Mouse (Mus musculus) ovary, adult 10 weeks (tissue): ENCODE measurements around the gene Spata20. TPM values are rescaled to one million over a fixed set of nuclear protein-coding genes. Genes with fewer than 3 reads are reported as not detected.

ENCODE experiments used
- polyA plus RNA-seq: library from polyadenylated mRNA; stranded (reverse); fragments of 350-450 nt; fragmentation: Illumina TruSeq; extraction: RNeasy Lipid Tissue Mini Kit (QIAGEN cat#74804); gene quantifications from one replicate; pipeline ENCODE4 v1.2.3, GENCODE M21; 2014

Gene Spata20
- not detected for polyA plus RNA-seq

GRCm38 (mm10) chr11:94486001-94486400, at the start of gene Spata20:
Gene Spata20 (minus strand): TSS chr11:94486179.

DNA sequence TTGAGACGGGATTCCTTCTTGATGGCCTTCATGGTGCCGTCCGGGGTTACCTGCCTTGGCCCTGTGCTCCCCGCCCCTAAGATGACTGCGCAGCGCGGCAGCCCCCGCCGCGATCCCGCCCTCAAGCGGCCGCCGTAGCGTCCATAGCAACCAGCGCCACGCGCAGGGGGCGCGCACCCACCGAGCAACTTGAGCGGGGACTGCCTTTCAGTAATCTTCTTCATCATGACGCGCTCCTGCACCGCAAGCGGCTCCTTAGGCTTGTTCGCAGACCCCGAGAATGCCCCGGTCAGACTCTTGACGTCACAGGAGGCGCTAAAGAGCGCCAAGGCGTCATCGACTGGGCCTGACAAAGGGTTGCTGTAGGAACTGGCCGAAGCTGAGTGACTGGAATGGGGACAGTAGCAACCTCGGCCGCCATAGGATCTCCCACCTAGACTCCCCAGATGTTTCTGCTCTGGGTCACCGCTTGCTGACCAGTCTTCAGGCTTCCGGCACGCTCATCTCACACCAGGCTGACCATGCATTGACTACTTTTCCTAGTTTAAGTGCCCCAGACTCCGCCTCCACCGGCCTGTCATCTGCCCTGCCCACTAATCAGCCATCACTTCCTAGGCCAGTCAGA, 35.4 kb upstream of the Spata20 start, which contains the start of gene Mycbpap:
Gene Mycbpap (minus strand): TSS at position 524 of the 625 bp plus-strand sequence.

DNA sequence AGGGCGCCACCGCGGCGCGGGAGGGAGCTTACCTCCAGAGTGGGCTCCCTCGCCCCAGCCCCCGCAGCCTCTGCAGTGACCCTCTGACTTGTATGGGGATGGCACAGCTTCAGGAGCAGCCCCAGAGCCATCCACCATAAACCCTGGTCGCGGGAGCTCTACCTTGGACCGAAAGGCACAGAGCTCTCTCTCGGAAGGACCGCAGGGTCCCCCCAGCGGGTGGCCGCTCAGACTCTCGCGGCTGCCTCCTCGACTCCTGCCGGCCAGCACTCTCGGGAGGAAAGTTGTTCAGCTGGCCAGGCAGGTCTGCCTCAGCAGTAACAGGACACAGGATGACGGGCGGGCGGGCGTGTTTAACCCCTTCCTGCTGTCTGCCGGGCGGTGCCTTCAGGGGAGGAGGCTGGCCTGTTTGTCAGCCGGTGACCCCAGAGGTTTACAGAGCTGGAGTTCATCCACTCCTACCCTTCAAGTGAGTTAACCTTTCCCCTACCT, 13.7 kb upstream of the Spata20 start, which contains the start of gene Epn3:
Gene Epn3 (minus strand): TSS at position 314 of the 492 bp plus-strand sequence.

GRCm38 (mm10) chr11:94473707-94474543, 12.1 kb downstream of the Spata20 start, which contains the start of gene Cacna1g:
Gene Cacna1g (minus strand): TSS chr11:94474198.

Other genes starting within 250 kb of the Spata20 start
- 0.46 TPM for gene Wfikkn2, start 240.2 kb downstream of the Spata20 start, polyA plus RNA-seq
- gene Gm21885, start 204.3 kb downstream of the Spata20 start, polyA plus RNA-seq: not detected
- 324 TPM for gene Luc7l3, start 164.2 kb downstream of the Spata20 start, polyA plus RNA-seq
- gene Ankrd40, start 158.2 kb downstream of the Spata20 start, polyA plus RNA-seq: 73.0 TPM
- 1.6 TPM for gene Abcc3, start 93.2 kb downstream of the Spata20 start, polyA plus RNA-seq
- gene Cacna1g, start 12.0 kb downstream of the Spata20 start, polyA plus RNA-seq: 0.09 TPM
- 0.74 TPM for gene Epn3, start 13.8 kb upstream of the Spata20 start, polyA plus RNA-seq
- 0.37 TPM for gene Mycbpap, start 35.6 kb upstream of the Spata20 start, polyA plus RNA-seq
- gene Rsad1, start 63.1 kb upstream of the Spata20 start, polyA plus RNA-seq: 9.4 TPM
- not detected for gene Chad, start 78.9 kb upstream of the Spata20 start, polyA plus RNA-seq
- gene Acsf2, start 115.7 kb upstream of the Spata20 start, polyA plus RNA-seq: 38.4 TPM
- 79.2 TPM for gene Lrrc59, start 143.6 kb upstream of the Spata20 start, polyA plus RNA-seq
- 12.9 TPM for gene Mrpl27, start 167.6 kb upstream of the Spata20 start, polyA plus RNA-seq
- 0.60 TPM for gene Eme1, start 167.8 kb upstream of the Spata20 start, polyA plus RNA-seq
- 0.34 TPM for gene Xylt2, start 191.3 kb upstream of the Spata20 start, polyA plus RNA-seq
- not detected for gene Gm11541, start 218.3 kb upstream of the Spata20 start, polyA plus RNA-seq